Mouse (Mus musculus): ENCODE results near the gene Ppt1. TPM values are rescaled to one million over a fixed set of nuclear protein-coding genes. Genes with fewer than 3 reads are reported as not detected.

The Ppt1 gene
- polyA plus RNA-seq, 1 experiment from 2014 or later, result 55.3 TPM

GRCm38 (mm10) chr4:122897750-122898149 is 61.7 kb downstream of the Ppt1 start:
- Histone ChIP-seq H3K4me1 (no peaks in the 10 kb centered on the region), H3K27me3 (ENCODE audit: low read depth, poor library complexity, severe bottlenecking) (no peaks in the 10 kb centered on the region), H3K9me3 (replicated peaks) (no peaks in the 10 kb centered on the region), H3K4me3 (no peak overlapping the region), H3K27ac (no peak overlapping the region), H3K36me3 (no peaks in the 10 kb centered on the region)
- 86% methylated on average over 4 of the region's 4 CpGs for WGBS
- DNase-seq (ENCODE audit: low spot score), result no peak

GRCm38 (mm10) chr4:122898313-122898712 is 62.3 kb downstream of the Ppt1 start:
- Histone ChIP-seq H3K9me3 (replicated peaks) (no peaks in the 10 kb centered on the region), H3K4me3 (no peak overlapping the region), H3K4me1 (no peaks in the 10 kb centered on the region), H3K27me3 (ENCODE audit: low read depth, poor library complexity, severe bottlenecking) (no peaks in the 10 kb centered on the region), H3K36me3 (no peaks in the 10 kb centered on the region), H3K27ac (no peak overlapping the region)
- peak; percentile 62 for DNase-seq (ENCODE audit: low spot score)
- 23% methylated on average over 5 of the region's 5 CpGs for WGBS

GRCm38 (mm10) chr4:122902156-122902555 is 66.1 kb downstream of the Ppt1 start:
- DNase-seq (ENCODE audit: low spot score), result peak; percentile 34
- H3K4me1 ChIP-seq, result no peaks in the 10 kb centered on the region
- 28% methylated on average over 6 of the region's 6 CpGs for WGBS
- no peaks in the 10 kb centered on the region for H3K36me3 ChIP-seq
- no peak overlapping the region for H3K27ac ChIP-seq
- no peaks in the 10 kb centered on the region for H3K27me3 ChIP-seq (ENCODE audit: low read depth, poor library complexity, severe bottlenecking)
- H3K9me3 ChIP-seq (replicated peaks), result no peaks in the 10 kb centered on the region
- H3K4me3 ChIP-seq, result no peak overlapping the region

DNA sequence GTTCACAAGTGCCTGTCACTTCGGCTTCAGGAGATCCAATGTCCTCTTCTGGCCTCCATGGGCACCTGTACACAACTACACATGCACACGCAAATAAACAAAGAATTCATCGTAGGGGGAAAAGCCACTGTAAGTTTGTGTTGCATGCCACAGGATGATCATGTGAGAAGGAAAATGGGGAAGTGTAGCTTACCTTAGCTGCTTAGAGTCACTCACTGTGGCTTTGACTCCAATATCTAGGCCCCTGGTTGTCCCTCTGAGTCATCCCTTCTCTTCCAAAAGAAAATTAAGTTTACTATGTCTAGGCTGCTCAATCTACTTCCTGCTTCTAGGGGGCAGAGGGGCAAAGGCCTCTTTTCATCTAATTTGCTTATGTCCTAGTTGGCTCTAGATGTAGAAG is 67.7 kb downstream of the Ppt1 start:
- Histone ChIP-seq H3K4me1 (no peaks in the 10 kb centered on the region), H3K27me3 (ENCODE audit: low read depth, poor library complexity, severe bottlenecking) (no peaks in the 10 kb centered on the region), H3K9me3 (replicated peaks) (no peaks in the 10 kb centered on the region), H3K36me3 (no peaks in the 10 kb centered on the region), H3K27ac (no peak overlapping the region), H3K4me3 (no peak overlapping the region)
- DNase-seq (ENCODE audit: low spot score), result no peak
- 96% methylated on average over 3 of the region's 3 CpGs for WGBS

GRCm38 (mm10) chr4:122905359-122905758 is 69.3 kb downstream of the Ppt1 start:
- no peaks in the 10 kb centered on the region for H3K9me3 ChIP-seq (replicated peaks)
- no peaks in the 10 kb centered on the region for H3K4me1 ChIP-seq
- H3K4me3 ChIP-seq, result no peak overlapping the region
- WGBS, result 79% methylated on average over 10 of the region's 10 CpGs
- DNase-seq (ENCODE audit: low spot score), result no peak
- H3K27ac ChIP-seq, result no peak overlapping the region
- H3K36me3 ChIP-seq, result no peaks in the 10 kb centered on the region
- no peaks in the 10 kb centered on the region for H3K27me3 ChIP-seq (ENCODE audit: low read depth, poor library complexity, severe bottlenecking)

Other genes starting within 250 kb of the Ppt1 start
- not detected in 2 replicates for gene 9530002B09Rik, start 147.0 kb upstream of the Ppt1 start, polyA plus RNA-seq (2016; fragmentation: Nextera tagmentation; extraction: Ambion mirVana)
- gene Cap1, start 49.8 kb downstream of the Ppt1 start, polyA plus RNA-seq (2016; fragmentation: Nextera tagmentation; extraction: Ambion mirVana), result 45.3 and 46.5 TPM in 2 replicates
- gene Mfsd2a, start 124.9 kb downstream of the Ppt1 start, polyA plus RNA-seq (2016; fragmentation: Nextera tagmentation; extraction: Ambion mirVana), result 10.1 and 10.7 TPM in 2 replicates
- gene Mycl, start 159.4 kb downstream of the Ppt1 start, polyA plus RNA-seq (2016; fragmentation: Nextera tagmentation; extraction: Ambion mirVana), result 25.5 and 28.6 TPM in 2 replicates
- gene Trit1, start 180.4 kb downstream of the Ppt1 start, polyA plus RNA-seq (2016; fragmentation: Nextera tagmentation; extraction: Ambion mirVana), result 17.7 and 17.8 TPM in 2 replicates

Measured in limb, embryonic 10.5 days (tissue).